Mouse (Mus musculus): ENCODE data around the gene 1700030J22Rik.

1700030J22Rik gene

GRCm38 (mm10) chr8:116951778-116952177 is 27.0 kb downstream of the 1700030J22Rik start:
- DNase-seq (ENCODE audit: low read depth, low spot score), result no peak

- DNase-seq (ENCODE audit: low read depth, low spot score), result no peak
These were observed 27.4 kb downstream of the 1700030J22Rik start for GRCm38 (mm10) chr8:116951369-116951768.

DNA sequence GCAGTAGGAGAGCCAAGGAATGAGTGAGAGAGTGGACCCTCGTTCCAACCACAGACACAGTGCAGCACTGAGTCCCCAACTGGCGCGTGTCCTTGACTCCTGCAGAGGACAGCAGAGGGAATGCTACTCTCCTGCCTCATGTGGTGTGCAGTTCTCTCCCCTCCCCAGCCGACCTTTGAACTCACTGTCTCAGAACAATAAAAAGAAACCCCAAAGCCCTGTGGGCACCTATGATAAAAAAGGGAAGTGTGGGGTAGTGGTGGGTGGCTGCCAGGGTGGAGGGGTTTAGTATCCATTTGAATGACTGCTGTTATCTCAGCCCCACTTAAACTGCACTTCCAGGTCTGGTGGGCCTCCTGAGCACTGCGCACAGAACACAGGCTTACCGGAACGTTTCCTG is 31.2 kb downstream of the 1700030J22Rik start:
- DNase-seq (ENCODE audit: low read depth, low spot score), result no peak

- DNase-seq (ENCODE audit: low read depth, low spot score), result no peak
These were observed 31.9 kb downstream of the 1700030J22Rik start for GRCm38 (mm10) chr8:116946851-116947250.

- DNase-seq (ENCODE audit: low read depth, low spot score), result no peak
These were observed 32.4 kb downstream of the 1700030J22Rik start for GRCm38 (mm10) chr8:116946268-116946838.

GRCm38 (mm10) chr8:116945169-116945910 is 33.4 kb downstream of the 1700030J22Rik start:
- DNase-seq (ENCODE audit: low read depth, low spot score), result no peak

GRCm38 (mm10) chr8:116944385-116944696 is 34.4 kb downstream of the 1700030J22Rik start:
- DNase-seq (ENCODE audit: low read depth, low spot score), result no peak

- no peak for DNase-seq (ENCODE audit: low read depth, low spot score)
These were observed 35.0 kb downstream of the 1700030J22Rik start for GRCm38 (mm10) chr8:116943555-116944384.

- DNase-seq (ENCODE audit: low read depth, low spot score), result peak; percentile 83
These were observed 35.6 kb downstream of the 1700030J22Rik start, which contains the start of gene Atmin for GRCm38 (mm10) chr8:116943161-116943554. Gene Atmin, plus strand, starts transcription at chr8:116943393.

- DNase-seq (ENCODE audit: low read depth, low spot score), result no peak
These were observed 36.3 kb downstream of the 1700030J22Rik start for GRCm38 (mm10) chr8:116942284-116943058.

DNA sequence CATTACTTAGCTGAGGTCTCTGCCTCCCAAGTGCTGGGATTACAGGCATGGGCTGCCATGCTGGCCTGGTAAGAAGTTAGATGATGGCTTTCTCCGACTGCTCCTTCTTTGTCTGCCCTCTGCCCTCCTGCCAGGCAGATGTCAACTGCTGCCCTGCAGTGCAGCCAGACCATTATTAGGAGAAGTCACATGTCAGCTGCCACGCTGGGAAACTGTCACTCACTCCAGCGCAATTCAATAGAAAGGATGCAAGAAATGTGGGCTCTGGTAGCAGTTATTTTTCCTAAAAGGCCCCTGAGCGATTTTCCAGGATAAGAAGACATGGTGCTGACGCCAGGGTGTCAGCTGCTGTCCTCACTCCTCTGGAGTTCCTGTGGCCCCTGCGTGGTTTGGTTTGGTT is 43.3 kb downstream of the 1700030J22Rik start:
- DNase-seq (ENCODE audit: low read depth, low spot score), result no peak

GRCm38 (mm10) chr8:116934976-116935375 is 43.8 kb downstream of the 1700030J22Rik start:
- no peak for DNase-seq (ENCODE audit: low read depth, low spot score)

DNA sequence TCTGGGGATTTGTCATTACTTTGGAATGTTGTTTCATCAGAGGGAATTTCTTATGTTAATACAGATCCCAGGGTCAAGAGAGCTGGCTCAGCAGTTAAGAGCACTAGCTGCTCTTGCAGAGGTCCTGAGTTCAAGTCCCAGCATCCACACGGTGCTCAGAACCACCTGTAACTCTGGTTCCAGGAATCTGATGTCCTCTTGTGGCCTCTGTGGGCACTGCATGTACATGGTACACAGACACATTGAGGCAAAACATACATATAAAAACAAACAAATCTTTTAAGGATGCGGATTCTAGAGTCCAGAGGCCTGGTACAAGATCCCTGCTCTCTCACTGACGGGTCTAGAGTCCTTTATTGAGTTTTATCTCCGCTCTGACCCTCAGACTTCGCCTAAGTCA is 50.2 kb downstream of the 1700030J22Rik start:
- DNase-seq (ENCODE audit: low read depth, low spot score), result no peak

DNA sequence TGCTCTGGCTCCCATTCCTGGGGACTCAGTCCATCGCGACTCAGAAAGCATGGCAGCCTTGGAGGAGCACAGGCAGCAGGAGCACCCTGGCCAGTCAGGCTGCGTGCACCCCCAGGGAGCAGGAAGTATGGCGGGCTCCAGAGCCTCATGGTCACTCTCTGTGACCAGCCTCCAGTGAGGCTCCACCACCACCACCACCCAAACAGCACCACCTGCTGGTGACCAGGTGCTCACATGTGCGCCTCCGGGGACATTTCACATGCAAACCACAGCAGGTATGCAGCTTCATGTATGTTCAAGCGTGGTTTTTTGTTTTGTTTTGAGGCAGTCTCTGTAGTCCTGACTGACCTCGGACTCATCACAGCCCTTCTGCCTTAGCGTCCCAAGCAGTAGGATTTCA is 50.9 kb downstream of the 1700030J22Rik start:
- no peak for DNase-seq (ENCODE audit: low read depth, low spot score)

DNA sequence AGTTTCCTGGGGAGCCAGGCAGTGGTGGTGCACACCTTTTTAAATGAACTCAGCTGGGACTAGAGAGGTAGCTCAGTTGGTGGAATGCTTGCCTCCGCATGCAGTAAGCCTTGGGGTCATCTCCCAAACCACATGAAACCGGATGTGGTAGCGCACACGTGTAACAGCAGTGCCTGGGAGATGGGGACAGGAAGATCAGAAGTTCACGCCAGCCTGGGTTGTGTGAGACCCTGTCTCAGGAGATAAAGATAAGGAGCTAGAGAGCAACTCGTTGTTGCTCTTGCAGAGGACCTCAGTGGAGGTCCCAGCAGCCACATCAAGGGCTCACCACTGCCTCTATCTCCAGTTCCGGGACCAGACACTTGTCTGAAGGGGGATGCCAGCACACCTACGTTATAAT is 55.2 kb downstream of the 1700030J22Rik start:
- DNase-seq (ENCODE audit: low read depth, low spot score), result no peak

- no peak for DNase-seq (ENCODE audit: low read depth, low spot score)
These were observed 56.5 kb downstream of the 1700030J22Rik start for GRCm38 (mm10) chr8:116922060-116922757.

DNA sequence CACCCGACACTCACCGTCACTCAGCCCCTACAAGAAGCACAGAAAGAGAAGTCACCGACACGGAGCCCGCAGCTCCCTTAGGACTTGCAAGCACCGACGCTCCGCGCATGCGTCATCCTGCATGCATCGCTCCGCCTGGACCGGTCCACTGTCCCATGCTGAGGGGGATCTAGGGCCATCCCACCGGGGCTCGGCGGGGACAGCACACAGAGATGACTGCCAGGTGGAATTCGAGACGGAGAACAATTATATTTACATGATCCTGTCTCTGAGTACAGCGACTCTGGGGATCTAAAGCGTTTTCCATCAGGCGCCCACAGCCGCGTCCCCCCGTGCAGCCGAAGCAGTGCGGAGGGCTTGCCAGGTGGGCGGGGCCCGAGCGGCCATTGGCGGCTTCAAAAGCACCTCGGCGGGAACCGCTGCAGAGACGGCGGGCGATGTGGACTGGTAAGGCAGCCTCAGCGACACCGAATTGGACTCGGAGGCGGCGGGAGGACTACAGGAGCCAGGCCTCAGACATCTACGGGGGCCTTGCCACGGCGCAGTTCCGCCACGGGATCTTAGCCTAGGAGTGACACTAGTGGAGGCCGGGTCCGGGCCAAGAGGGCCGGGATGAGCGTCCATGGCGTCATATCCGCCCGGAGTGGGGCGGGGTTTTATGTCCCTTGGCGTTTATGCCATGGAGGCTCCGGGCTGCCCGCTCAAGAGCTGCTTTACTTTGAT is 57.3 kb downstream of the 1700030J22Rik start, which contains the start of the genes Cmc2 and Cenpn:
TSS of gene Cmc2 (minus strand) at position 119 of the 723 bp plus-strand sequence.
TSS of gene Cenpn (plus strand) at position 394 of the 723 bp plus-strand sequence.
- DNase-seq (ENCODE audit: low read depth, low spot score), result peak; percentile 95

DNA sequence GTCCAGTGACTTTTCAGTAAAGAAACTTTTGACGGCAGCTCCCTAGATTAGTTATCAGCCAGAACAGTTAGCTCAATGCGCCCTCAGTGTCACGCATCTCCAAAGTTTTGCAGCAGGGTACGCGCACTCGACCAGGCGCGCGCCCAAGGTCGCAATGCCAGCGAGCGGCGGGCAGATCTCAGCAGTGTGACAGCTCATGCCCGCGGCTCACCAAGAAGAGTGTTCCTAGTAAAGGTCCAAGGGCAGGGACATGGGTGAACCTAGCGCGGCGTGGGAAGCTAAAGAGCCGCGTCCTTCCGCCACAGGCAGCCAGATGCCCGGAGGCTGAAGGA is 57.8 kb downstream of the 1700030J22Rik start:
- DNase-seq (ENCODE audit: low read depth, low spot score), result no peak
